Mouse (Mus musculus): ENCODE data around the gene Kctd2. TPM values are rescaled to one million over a fixed set of nuclear protein-coding genes. Genes with fewer than 3 reads are reported as not detected.

The Kctd2 gene
- polyA plus RNA-seq, 1 experiment from 2014 or later, result 16.4 TPM

DNA sequence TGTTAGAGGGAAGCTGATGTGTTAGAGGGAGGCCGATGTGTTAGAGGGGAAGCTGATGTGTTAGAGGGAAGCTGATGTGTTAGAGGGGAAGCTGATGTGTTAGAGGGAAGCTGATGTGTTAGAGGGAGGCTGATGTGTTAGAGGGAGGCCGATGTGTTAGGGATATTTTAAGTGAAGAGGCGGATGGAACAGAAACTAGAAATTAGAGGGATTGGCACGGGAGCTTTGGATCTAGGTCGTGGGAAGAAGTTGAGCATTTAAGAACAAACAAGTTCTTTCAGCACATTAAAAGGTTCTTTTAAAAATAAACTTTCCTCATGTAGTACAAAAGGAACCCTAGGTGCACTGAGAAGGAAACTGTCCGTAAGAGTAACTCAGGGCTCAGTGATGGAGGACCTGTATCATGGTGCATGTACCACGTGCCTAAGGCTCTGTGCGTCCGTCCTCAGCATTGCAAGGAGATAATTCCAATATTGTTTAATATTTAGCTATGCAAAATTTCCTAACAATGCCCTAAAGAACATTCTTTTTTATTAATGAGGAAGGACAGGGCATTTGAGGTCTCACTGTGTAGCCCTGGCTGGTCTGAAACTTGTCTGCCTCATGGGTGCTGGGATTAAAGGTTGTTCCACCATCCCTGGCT lies 58.5 kb downstream of the Kctd2 start:
- Histone ChIP-seq H3K4me2 (no peak overlapping the region), H3K4me1 (peaks cover 37% of the 10 kb centered on the region), H3K9ac (no peak overlapping the region; the same call in 1 of the 2 replicates), H3K4me3 (replicated peaks) (no peak overlapping the region), H3K27me3 (no peaks in the 10 kb centered on the region), H3K36me3 (0 out of 2 replicates have a peak, but pooled peaks cover 4% of the 10 kb centered on the region), H3K9me3 (replicated peaks) (no peaks in the 10 kb centered on the region), H3K27ac (no peak overlapping the region)
- 90% methylated on average over 9 of the region's 9 CpGs for WGBS
- ATAC-seq (replicated peaks; ENCODE audit: low FRiP score), result no peak

Small RNA genes lying within 50 kb of the gene (microRNA-seq; reads per million reads assigned to microRNA genes)
- gene Mir3968, result not detected

Other genes starting within 250 kb of the Kctd2 start
- gene Tmem104, start 232.6 kb upstream of the Kctd2 start, polyA plus RNA-seq (2015; fragmentation: Nextera tagmentation; extraction: Ambion mirVana), result 10.6 and 11.0 TPM in 2 replicates
- 21.5 and 23.4 TPM in 2 replicates for gene Nat9, start 232.3 kb upstream of the Kctd2 start, polyA plus RNA-seq (2015; fragmentation: Nextera tagmentation; extraction: Ambion mirVana)
- not detected in 2 replicates for gene Grin2c, start 152.9 kb upstream of the Kctd2 start, polyA plus RNA-seq (2015; fragmentation: Nextera tagmentation; extraction: Ambion mirVana)
- 15.4 and 20.8 TPM in 2 replicates for gene Fdxr, start 143.1 kb upstream of the Kctd2 start, polyA plus RNA-seq (2015; fragmentation: Nextera tagmentation; extraction: Ambion mirVana)
- 0.49 and 0.55 TPM in 2 replicates for gene Fads6, start 122.5 kb upstream of the Kctd2 start, polyA plus RNA-seq (2015; fragmentation: Nextera tagmentation; extraction: Ambion mirVana)
- gene Otop2, start 113.0 kb upstream of the Kctd2 start, polyA plus RNA-seq (2015; fragmentation: Nextera tagmentation; extraction: Ambion mirVana), result 0.06 and 0.09 TPM in 2 replicates
- gene Ush1g, start 98.1 kb upstream of the Kctd2 start, polyA plus RNA-seq (2015; fragmentation: Nextera tagmentation; extraction: Ambion mirVana), result not detected in 2 replicates
- not detected in 2 replicates for gene Otop3, start 85.4 kb upstream of the Kctd2 start, polyA plus RNA-seq (2015; fragmentation: Nextera tagmentation; extraction: Ambion mirVana)
- 6.7 and 8.1 TPM in 2 replicates for gene Hid1, start 52.4 kb upstream of the Kctd2 start, polyA plus RNA-seq (2015; fragmentation: Nextera tagmentation; extraction: Ambion mirVana)
- 10.6 and 10.7 TPM in 2 replicates for gene Cdr2l, start 38.2 kb upstream of the Kctd2 start, polyA plus RNA-seq (2015; fragmentation: Nextera tagmentation; extraction: Ambion mirVana)
- gene Mrpl58, start 16.4 kb upstream of the Kctd2 start, polyA plus RNA-seq (2015; fragmentation: Nextera tagmentation; extraction: Ambion mirVana), result 204 and 209 TPM in 2 replicates
- 1,004 and 1,083 TPM in 2 replicates for gene Atp5h, start 166 bp upstream of the Kctd2 start, polyA plus RNA-seq (2015; fragmentation: Nextera tagmentation; extraction: Ambion mirVana)
- gene Trim80, start 20.4 kb downstream of the Kctd2 start, polyA plus RNA-seq (2015; fragmentation: Nextera tagmentation; extraction: Ambion mirVana), result 0.18 and 0.30 TPM in 2 replicates
- gene Slc16a5, start 42.3 kb downstream of the Kctd2 start, polyA plus RNA-seq (2015; fragmentation: Nextera tagmentation; extraction: Ambion mirVana), result 15.8 and 22.3 TPM in 2 replicates
- gene Armc7, start 55.5 kb downstream of the Kctd2 start, polyA plus RNA-seq (2015; fragmentation: Nextera tagmentation; extraction: Ambion mirVana), result 8.6 and 9.1 TPM in 2 replicates
- gene Nt5c, start 71.7 kb downstream of the Kctd2 start, polyA plus RNA-seq (2015; fragmentation: Nextera tagmentation; extraction: Ambion mirVana), result 72.7 and 76.7 TPM in 2 replicates
- gene Jpt1, start 94.3 kb downstream of the Kctd2 start, polyA plus RNA-seq (2015; fragmentation: Nextera tagmentation; extraction: Ambion mirVana), result 457 and 460 TPM in 2 replicates
- gene Sumo2, start 116.1 kb downstream of the Kctd2 start, polyA plus RNA-seq (2015; fragmentation: Nextera tagmentation; extraction: Ambion mirVana), result 1,007 and 1,133 TPM in 2 replicates
- 174 and 190 TPM in 2 replicates for gene Nup85, start 144.3 kb downstream of the Kctd2 start, polyA plus RNA-seq (2015; fragmentation: Nextera tagmentation; extraction: Ambion mirVana)
- 102 and 103 TPM in 2 replicates for gene Mrps7, start 183.8 kb downstream of the Kctd2 start, polyA plus RNA-seq (2015; fragmentation: Nextera tagmentation; extraction: Ambion mirVana)
- gene Gga3, start 183.9 kb downstream of the Kctd2 start, polyA plus RNA-seq (2015; fragmentation: Nextera tagmentation; extraction: Ambion mirVana), result 18.5 and 20.7 TPM in 2 replicates
- gene Mif4gd, start 192.8 kb downstream of the Kctd2 start, polyA plus RNA-seq (2015; fragmentation: Nextera tagmentation; extraction: Ambion mirVana), result 35.8 and 37.6 TPM in 2 replicates
- 45.8 and 48.3 TPM in 2 replicates for gene Slc25a19, start 208.2 kb downstream of the Kctd2 start, polyA plus RNA-seq (2015; fragmentation: Nextera tagmentation; extraction: Ambion mirVana)